Mouse (Mus musculus) layer of hippocampus, postnatal 10 days (tissue): ENCODE data around the gene Klhl36. TPM values are rescaled to one million over a fixed set of nuclear protein-coding genes. Genes with fewer than 3 reads are reported as not detected.
A peak's percentile ranks its signal among the peaks of the same experiment; 100 is the strongest.

Source experiments
- DNase-seq, 2 experiments: peaks; one replicate each; pipeline ENCODE4 v3.0.0; 2021; ENCODE audit warnings: low spot score in 2 of 2
- long read RNA-seq: library from polyadenylated mRNA; stranded (forward); transcript quantifications from one replicate; pipeline ENCODE4 v2.0.0, GENCODE M21; 2023
- total RNA-seq, 2 experiments: library from RNA; stranded (reverse); gene quantifications; 2 replicates each; pipeline ENCODE4 v1.2.3; 2021

Gene Klhl36
- total RNA-seq = 1 to 10 TPM; 7.4 to 9.3 TPM
- long read RNA-seq, partial matches to known transcripts = 2 of 6 reads
- long read RNA-seq, other reads (novel, unspliced or antisense) = 0 of 6 reads

DNA sequence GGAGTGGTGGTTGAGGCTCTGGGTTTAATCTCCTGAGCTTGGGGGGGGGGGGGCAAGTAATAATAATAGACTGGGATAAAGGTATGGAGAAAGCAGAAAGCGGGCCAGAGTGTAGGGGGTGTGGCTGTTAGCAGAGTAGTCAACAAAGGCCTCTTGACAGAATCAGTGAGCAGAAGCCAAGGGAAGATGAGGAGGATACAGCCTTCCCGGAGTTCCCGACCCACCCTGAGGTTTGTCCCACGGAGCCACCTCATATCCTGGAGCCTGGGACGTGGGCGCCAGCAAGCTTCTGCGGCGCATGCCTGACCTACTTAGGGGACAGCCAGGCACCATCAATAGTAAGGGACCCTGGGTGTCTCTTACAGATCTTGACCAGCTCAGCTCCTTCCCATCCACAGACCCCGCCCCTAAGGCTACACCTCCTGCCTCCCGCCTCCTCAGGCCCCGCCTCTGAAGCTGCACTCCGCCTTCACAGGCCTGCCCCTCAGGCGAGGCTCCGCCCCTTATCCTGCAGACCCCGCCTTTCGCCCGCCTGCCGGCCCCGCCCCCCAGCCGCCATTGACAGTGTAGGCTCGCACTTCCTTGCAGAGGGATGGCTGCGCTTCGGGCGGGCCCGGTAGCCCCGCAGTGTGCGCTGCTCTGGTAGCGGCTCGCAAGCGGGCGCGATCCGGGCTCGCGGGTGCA is at the start of gene Klhl36:
Klhl36 (plus strand) TSS at position 561 of the 684 bp plus-strand sequence.
- peak; percentile 96 to 98 for DNase-seq

DNA sequence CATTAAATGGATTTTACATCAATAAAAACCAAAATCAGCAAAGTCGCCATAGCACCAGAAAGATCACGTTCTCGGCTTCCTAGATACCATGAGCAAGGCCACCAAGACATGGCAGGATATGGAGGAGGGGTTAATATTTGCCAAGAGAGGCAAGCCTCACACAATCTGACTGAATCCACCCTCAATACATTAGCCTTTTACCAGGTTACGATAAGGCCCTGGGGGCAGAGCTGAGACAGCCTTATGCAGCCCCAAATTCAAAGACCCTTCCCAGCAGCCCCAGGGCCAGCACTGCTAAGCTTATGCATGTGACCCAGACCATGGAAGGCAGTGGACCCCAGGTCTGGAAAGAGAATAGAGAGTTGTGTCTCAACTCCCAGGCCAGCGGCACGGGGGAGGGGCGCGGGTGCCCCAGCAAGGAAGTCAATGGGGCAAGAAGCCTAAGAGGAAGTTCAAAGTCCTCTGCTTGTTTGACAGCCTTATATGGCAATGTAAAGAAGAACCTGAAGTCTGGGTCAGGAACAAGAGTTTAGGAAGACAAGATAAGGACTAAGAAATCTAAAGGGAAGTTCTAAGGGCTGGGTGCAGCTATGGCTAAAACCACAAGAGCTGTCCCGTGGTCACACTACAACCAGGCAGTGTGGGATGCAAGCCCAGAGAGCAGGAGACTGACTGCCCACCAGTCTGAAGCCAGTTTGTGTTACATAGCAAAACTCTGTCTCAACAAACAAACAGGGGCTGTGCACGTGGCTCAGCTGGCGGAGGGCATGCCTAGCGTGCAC is 49.2 kb upstream of the Klhl36 start:
- DNase-seq = no peak

DNA sequence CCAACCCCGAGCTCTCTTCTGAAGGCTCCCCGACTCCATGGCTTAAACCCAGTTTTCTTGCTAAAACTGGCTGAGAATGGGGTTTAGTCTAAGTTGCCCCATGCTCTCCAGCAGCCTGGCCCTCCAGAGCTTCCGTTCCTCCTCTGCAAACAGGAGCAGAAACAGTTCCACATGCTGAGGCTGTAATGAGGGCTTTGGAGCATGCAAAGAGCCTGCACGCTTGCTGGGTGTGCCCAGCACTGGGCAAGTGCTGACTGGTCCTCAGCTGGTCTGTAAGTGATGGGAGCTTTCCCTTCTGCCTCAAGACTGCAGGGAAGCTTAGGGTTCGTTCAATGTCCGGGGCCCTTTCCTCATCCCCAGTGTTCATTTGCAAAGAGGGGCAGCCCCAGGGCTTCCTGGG is 45.8 kb upstream of the Klhl36 start:
- DNase-seq = no peak

DNA sequence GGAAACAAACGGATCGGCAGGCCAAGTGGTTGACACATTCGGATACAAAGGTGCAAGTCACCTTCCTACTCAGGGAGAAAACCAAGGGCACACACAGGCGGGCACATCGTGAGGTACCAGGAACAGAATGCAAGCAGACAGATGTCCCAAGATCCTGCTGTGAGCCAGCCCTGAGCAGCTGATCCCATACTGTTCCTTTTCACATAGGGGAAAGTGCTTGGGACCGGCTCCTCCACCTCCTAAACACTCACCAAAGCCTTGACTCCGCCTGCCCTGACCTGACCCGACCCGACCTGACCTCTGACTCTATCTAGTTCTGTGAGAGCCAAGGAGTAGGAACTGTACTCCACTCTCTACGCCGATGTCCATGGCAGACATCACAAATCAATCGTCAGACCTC is 44.6 kb upstream of the Klhl36 start:
- no peak for DNase-seq

DNA sequence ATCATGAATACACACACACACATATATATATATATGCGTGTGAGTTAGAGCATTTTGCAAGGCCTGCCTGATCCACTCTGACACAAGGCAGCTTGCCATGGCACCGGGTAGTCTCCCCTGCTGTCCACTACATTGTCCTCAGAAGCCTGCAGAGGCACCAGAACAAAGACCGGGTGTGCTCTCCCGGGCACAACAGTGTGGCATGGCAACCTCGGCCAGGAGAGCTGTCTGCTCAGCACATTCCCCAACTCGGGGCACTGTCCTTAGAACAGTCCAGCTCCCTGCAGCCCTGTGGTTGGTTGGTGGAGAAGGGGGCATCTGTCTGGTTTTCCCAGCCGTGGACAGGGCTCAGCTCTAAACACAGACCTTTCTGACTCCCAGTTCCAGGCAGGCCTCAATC is 42.8 kb upstream of the Klhl36 start:
- DNase-seq = no peak

DNA sequence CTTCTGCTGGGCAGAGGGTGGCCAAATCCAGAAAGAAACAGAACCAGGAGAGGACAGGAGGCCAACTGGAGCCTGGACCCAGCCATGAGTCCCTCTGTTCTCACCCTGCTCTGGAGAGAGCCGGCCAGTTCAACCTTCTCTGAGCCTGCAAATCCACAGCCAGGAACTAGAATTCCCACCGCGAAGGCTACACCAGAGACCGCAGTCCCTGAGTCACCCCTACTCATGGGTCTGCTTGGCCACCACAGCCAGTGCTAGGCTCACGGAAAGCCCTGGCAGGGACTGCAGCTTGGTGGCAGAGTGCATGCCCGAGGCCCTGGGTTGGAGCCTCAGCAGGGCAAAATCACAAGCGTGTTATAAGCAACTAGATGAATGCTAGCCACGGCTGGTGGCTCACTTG is 42.1 kb upstream of the Klhl36 start:
- DNase-seq = no peak

DNA sequence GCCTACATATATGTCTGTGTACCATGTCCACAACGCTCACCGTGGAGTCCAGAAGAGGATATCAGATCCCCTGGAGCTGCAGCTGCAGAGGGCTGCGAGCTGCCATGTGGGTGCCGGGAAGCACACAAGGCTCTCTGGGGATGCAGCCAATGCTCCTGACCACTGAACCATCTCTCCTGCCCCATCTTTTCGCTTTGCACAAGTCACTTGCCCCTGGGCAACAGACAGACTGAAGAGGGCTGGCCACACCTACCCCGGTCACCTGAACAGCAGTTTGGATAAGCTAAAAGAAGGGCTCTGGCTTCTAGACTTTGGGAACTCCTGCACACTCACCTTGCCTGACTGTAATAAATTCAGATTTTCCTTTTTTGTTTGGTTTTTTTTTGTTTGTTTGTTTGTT is 40.4 kb upstream of the Klhl36 start:
- no peak for DNase-seq

DNA sequence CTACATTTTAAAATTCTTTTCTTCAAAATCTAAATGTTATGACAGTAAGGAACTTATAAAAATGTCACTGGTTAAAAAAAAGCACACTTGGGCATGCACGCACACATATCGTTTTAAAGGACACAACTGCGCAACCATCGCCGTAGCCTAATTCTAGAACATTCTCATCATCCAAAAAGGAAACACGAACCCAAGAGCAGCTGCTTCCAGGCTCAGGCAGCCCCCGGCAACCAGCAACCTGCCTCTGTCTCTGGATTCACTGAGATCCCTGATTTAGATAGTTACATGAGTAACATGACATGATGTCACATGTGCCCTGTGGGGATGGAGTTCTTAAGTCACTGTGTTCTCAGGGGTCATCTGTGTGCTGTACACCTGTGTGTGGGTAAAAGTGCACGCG is 38.8 kb upstream of the Klhl36 start:
- no peak for DNase-seq

DNA sequence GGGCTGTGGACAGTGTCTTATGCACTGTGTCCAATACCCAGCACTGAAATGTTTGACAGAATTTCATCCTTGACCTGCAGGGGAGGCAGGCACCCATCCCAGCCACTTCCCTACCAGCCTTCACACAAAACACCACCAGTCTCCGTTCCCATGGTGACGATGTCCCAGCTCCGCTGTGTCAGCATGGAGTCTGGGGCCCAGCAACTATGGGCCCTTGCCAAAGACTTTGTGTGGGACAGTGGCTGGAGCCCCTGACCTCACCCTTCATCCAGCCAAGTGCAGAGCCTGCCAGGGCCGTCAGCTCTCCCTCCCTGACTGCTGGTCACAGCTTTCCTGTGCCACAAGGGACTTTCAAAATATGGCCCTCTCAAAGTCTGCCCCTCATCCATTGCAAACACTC is 38.0 kb upstream of the Klhl36 start:
- peak in 1 of 2 experiments; percentile 69 for DNase-seq

DNA sequence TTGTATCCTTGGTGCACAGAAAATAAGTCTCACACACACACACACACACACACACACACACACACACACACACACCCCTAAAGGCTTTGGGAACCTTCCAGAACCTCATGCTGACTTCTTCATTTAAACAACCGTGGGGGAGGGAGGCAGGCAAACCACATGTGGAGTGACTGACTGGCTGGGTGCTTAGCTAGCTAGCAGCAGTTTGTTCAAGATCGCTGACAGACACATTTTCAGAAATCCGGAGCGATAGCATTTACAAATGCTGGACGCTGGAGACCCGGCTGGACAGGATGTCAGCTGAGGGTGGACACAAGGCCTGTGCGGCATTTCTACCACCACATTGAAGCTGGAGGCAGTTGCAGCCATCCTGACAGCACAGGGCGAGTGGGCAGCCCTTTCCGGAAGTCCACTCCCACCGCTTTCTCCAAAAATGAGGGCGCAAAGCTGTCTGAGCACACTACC is 37.2 kb upstream of the Klhl36 start:
- no peak for DNase-seq

DNA sequence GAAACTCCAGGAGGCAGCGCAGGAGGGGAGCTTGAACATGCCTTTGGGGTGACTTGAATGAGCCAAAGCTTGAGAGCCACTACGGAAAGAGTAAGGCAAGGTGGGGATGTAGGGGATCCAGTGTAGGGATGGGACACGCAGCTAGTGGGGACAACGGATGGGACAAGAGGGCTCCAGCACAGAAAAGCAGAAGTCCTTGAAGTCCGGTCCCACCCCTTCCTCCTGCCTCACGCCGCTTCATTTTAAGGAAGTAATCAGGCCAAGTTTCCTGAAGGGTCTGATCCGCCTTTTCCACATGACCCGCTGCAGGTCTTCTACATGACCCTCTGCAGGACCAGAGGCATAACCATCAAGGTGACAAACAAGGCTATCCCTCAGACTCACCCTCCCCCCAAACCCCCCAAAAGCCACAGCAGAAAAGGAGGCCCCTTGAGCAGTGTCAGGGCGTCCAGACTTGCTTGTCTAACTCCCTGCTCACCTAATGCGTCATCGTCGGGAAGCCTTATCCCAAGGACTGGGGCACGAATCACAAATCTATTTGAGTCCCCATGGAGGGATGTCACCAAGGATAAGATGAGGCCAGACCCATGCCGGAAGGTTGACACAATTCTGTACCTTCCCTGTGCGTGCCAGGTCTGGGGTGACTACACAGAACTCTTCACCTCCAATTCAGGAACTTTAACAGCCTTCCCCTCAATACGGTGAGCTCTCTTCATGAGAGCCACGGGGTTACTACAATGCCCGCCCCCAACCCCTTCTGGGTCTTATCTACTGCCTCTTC is 35.9 kb upstream of the Klhl36 start:
- no peak for DNase-seq

DNA sequence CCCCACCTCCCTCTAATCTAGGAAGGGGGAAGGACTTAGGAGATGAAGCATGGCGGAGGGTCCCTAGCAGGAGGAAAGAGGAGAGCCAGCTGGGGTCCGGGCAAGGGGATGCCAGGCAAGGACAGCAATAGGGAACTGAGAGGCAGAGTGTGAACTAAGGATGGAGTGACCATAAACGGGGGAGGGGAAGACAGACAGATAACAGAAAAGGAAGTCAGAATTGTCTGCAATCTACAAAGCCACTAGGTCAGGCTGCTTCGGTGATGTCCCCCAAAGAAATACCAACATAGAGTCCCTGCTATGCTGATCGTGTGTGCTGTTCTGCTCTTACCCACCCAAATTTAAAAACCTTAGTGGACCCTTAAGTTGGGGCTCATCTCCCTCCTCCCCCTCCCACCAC is 35.1 kb upstream of the Klhl36 start:
- DNase-seq = no peak

DNA sequence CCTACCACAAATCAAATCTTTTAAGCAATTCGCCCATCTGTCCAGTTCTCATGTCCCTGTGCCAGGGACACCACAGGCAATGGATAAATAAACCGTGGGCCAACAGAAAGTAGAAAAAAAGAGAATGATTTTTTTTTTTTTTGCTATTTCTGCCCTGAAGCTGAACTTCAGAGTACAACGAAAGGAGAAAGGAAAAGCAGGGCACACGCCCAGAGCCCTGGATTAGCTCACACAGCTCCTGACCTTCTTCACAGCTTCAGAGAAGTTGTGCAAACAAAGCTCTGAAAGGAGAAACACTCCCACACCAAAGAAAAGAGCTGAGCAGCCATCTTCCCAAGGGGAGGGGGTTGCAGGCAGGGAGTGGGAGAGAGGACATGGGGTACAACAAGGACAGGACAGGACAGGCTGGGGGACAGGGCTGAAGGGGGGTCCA is 34.3 kb upstream of the Klhl36 start:
- no peak for DNase-seq

DNA sequence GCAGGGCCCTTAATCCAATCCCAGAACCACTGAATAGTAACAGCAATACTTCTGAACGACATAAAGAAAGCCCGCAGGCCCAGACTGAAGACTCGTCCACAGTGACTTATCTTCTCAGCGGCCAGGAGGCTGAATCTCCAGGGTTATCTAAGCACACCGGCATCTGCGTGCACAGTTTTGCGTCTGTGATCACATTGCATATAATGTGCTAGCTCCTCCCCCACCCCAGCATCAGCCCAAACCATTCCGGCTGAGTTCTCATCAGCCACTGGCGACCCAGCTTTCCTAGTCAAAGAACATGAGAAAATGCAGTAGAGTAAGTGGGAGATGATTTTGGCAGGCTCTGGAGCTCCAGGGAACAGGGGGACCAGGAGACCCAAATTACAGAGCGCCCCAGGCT is 33.1 kb upstream of the Klhl36 start:
- no peak for DNase-seq

DNA sequence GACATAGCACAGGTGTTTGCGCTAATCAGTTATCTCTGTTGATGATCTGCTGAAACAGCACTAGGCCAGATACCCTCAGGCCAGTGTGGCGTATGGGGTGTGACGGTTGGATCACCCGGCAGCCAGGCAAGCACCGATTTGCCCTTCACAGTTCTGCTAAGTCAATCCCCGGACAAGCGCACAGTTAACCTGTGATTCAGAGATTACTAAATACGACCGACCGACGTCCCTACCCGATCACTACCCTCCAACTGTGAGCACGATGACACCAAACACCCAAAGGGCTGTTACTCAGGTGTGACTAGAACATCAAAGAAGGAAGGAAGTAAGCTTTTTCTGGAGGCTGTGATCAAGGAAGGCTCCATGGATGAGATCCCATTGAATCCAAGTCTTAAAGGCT is 32.6 kb upstream of the Klhl36 start:
- DNase-seq = no peak

DNA sequence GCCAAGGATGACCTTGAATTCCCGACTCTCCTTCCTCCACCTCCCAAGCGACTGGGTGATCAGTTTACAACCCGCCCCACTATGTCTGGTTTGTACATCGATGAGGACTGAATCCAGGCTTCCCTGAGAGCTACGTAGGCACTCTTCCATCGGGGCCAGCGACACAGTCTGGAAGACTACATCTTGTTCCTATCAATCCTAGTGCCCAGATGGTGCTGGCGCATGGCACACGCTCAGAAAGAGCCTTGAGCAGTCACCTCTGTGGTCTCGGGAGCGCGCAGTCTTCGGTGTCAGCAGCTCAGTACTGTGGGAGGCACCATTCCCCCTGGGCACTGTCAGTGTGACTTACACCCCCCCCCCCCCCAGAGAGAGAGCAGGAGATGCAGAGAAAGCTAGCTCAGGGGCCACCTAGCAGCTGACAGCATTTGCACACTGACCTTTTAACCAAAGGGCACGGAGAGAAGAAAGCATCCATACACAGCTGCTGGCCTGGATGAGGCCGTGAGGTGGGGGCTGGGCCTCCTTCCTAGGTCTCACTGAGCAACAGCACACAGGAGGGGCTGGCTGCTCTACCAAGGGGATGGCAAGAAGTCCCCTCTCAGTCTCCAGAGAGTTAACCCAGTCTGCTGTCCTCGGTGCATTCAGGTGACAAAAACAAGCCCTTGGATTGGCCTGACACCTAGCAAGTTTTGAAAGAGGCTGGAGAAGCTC is 32.0 kb upstream of the Klhl36 start:
- no peak for DNase-seq

DNA sequence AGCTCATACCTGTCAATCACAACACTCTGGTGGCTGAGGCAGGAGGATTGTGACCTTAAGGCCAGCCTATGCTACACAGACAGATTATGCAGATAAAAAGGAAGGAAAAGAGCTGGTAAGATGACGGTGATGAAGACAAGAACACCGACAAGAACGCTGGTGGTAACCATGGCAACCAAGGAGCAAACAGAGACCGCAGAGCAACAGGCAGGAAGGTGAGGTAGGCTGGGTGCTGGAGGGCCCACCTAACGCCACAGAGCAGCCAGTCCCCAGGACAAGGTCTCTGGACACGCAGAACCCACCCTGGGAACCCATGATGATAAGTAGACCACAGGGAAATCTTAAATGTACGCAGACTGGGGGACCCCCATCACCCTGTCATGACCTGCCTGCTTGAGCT is 31.5 kb upstream of the Klhl36 start:
- DNase-seq = no peak

DNA sequence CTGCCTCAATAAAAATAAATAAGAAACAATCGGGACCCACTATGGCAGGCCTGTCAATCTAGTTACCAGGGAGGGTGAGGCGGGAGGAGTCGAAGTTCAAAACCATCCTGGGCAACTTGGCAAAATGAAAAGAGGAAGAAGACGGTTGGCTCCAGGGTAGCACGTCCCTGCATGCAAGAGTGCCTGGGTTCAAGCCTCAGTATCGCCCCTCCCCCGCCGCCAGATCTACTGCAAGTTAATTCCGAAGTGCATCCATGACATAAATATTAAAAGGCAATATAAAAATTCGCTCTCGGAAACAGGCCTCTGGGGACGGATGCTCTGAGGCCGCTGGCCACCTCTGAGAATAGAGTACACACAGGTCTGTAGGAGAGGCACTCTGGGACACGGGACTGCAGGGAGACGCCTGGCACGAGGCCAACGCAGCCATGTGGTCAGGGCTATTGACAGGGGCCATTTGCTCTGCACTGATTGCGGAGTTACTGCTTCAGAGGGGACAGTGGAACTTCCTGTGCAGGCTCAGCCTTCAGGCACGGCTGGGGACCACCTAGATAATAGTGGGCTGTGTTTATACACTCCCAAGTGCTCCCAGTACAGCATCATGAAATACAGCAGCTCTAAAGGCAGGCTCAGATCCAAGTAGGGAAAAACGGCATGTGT is 30.6 kb upstream of the Klhl36 start:
- DNase-seq = peak; percentile 67 to 71

DNA sequence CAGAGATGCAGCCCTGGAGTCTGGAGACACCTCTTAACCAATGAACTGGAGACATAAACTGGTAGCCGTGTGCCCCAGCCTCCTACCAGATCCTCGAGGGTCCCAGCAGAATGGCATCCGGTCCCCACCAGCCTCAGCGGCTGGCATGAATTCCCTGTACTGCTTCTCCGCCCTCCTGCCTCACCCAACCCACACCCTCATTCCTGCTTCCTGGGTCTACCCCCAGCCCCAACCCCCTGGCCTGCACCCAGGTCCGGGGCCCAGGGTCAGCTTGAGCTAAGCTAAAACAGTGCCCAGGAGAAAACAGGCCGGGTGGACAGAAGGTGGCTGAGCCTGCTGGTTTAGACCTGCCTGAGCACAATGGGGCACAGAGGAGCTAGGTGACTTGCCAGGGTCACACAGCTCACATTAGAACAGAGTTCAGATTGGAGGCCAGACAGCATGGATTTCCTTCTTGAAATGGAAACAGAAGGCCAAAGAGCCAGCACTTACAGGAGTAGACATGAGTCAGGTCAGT is 29.9 kb upstream of the Klhl36 start:
- DNase-seq = no peak

DNA sequence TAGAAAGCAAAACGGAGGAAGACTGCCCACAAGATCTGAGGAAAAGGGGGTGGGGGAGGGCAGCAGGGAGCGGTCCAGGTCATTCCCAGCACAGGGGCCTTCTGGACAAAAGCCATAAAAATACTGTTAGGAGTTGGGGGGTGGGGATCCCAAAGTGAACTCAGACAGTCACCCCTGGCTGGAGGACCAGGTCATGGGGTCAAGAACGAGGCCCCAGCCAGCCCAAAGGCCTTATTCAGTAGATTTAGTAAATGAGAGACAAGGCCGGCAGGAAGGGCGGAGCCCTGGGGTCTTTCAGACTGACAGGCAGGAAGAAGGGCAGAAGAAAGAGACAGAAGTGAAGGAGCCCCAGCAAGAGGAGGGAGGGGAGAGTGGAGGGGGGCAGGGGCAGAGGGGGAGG is 29.1 kb upstream of the Klhl36 start:
- DNase-seq = no peak
